Mouse (Mus musculus): ENCODE data around the gene Fam71b.

Gene Fam71b

GRCm38 (mm10) chr11:46396167-46396859 lies at the start of gene Fam71b:
TSS of gene Fam71b (plus strand) at chr11:46396559.
- no peak for DNase-seq

- no peak for DNase-seq
Measured at GRCm38 (mm10) chr11:46347756-46348155, 48.6 kb upstream of the Fam71b start.

GRCm38 (mm10) chr11:46348416-46348815 lies 47.9 kb upstream of the Fam71b start:
- no peak for DNase-seq

GRCm38 (mm10) chr11:46349681-46350410 lies 46.5 kb upstream of the Fam71b start:
- DNase-seq = no peak

GRCm38 (mm10) chr11:46358369-46358768 lies 38.0 kb upstream of the Fam71b start:
- DNase-seq = no peak

GRCm38 (mm10) chr11:46360991-46361665 lies 35.2 kb upstream of the Fam71b start:
- no peak for DNase-seq

GRCm38 (mm10) chr11:46362061-46363022 lies 34.0 kb upstream of the Fam71b start:
- peak; percentile 57 for DNase-seq

- DNase-seq = no peak
Measured at GRCm38 (mm10) chr11:46363864-46364263, 32.5 kb upstream of the Fam71b start.

- DNase-seq = no peak
Measured at GRCm38 (mm10) chr11:46365744-46366143, 30.6 kb upstream of the Fam71b start.

GRCm38 (mm10) chr11:46366357-46366756 lies 30.0 kb upstream of the Fam71b start:
- DNase-seq = no peak

- DNase-seq = no peak
Measured at GRCm38 (mm10) chr11:46370457-46370856, 25.9 kb upstream of the Fam71b start.

- no peak for DNase-seq
Measured at GRCm38 (mm10) chr11:46371250-46371649, 25.1 kb upstream of the Fam71b start.

- no peak for DNase-seq
Measured at GRCm38 (mm10) chr11:46372331-46372953, 23.9 kb upstream of the Fam71b start.

- no peak for DNase-seq
Measured at GRCm38 (mm10) chr11:46373071-46374030, 23.0 kb upstream of the Fam71b start.

- DNase-seq = no peak
Measured at GRCm38 (mm10) chr11:46375015-46375414, 21.3 kb upstream of the Fam71b start.

GRCm38 (mm10) chr11:46377316-46377715 lies 19.0 kb upstream of the Fam71b start:
- DNase-seq = no peak

GRCm38 (mm10) chr11:46377819-46378782 lies 18.3 kb upstream of the Fam71b start:
- DNase-seq = no peak

- no peak for DNase-seq
Measured at GRCm38 (mm10) chr11:46380097-46380675, 16.2 kb upstream of the Fam71b start.

- no peak for DNase-seq
Measured at GRCm38 (mm10) chr11:46382466-46382865, 13.9 kb upstream of the Fam71b start.
